Mouse (Mus musculus): ENCODE results near the gene Ephb1.

GRCm38 (mm10) chr9:102235444-102235951 is 119.0 kb downstream of the Ephb1 start:
- no peak for TF ChIP-seq CTCF (IDR thresholded peaks at IDR 0.05; ENCODE audit: control insufficient read depth, insufficient read depth, insufficient replicate concordance, low read depth, low read length)
- TF ChIP-seq POLR2A (IDR thresholded peaks at IDR 0.05; ENCODE audit: control insufficient read depth, low read depth, low read length) = no peak
